Mouse (Mus musculus): Measurements from ENCODE around the gene Hs3st5. TPM values are rescaled to one million over a fixed set of nuclear protein-coding genes. Genes with fewer than 3 reads are reported as not detected.

Hs3st5 gene
- polyA plus RNA-seq, 1 experiment from 2014 or later = 0.17 TPM

DNA sequence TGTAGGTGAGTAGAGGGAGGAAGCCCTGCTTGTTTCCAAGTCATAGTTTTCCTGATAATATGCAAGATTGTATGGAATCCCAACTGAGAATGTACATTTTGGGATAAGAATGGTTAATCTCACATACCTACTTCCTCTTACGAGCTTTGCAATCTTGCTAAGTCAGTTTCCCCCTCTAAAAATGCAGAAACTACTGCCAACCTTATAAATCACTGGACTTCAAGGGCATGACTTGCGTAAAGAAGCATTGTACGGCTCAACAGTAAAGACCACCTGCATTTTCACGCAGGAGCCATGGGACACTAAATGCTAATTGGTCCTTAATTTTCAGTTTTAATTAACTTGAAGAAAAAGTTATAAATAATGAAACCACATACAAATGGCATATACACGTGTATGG lies 144.0 kb downstream of the Hs3st5 start:
- no peak for ATAC-seq (replicated peaks; ENCODE audit: low FRiP score, low read depth)
- no peak for TF ChIP-seq CTCF (IDR thresholded peaks at IDR 0.05; ENCODE audit: low read depth)
- Histone ChIP-seq H3K27me3 (ENCODE audit: insufficient read depth, low read length) (no peaks in the 10 kb centered on the region), H3K4me1 (replicated peaks; ENCODE audit: insufficient read depth, low read length) (no peaks in the 10 kb centered on the region), H3K4me3 (replicated peaks; ENCODE audit: low read depth, low read length) (no peak overlapping the region), H3K36me3 (ENCODE audit: insufficient read depth, low read length) (no peaks in the 10 kb centered on the region), H3K27ac (no peak overlapping the region), H3K9ac (ENCODE audit: low read depth, low read length) (no peak overlapping the region), H3K4me2 (ENCODE audit: low read length) (no peak overlapping the region), H3K9me3 (replicated peaks; ENCODE audit: low read length) (no peaks in the 10 kb centered on the region)
- DNase-seq (ENCODE audit: low spot score) = no peak
- WGBS = 57% methylated on average over 5 of the region's 5 CpGs

GRCm38 (mm10) chr10:36713974-36714373 lies 207.4 kb downstream of the Hs3st5 start:
- TF ChIP-seq CTCF (IDR thresholded peaks at IDR 0.05; ENCODE audit: low read depth) = no peak
- 16% methylated on average over 3 of the region's 3 CpGs for WGBS
- H3K4me2 ChIP-seq (ENCODE audit: low read length) = no peak overlapping the region
- no peaks in the 10 kb centered on the region for H3K4me1 ChIP-seq (replicated peaks; ENCODE audit: insufficient read depth, low read length)
- no peaks in the 10 kb centered on the region for H3K27me3 ChIP-seq (ENCODE audit: insufficient read depth, low read length)
- no peak overlapping the region for H3K4me3 ChIP-seq (replicated peaks; ENCODE audit: low read depth, low read length)
- ATAC-seq (replicated peaks; ENCODE audit: low FRiP score, low read depth) (no peak), DNase-seq (ENCODE audit: low spot score) (peak; percentile 48)
- no peak overlapping the region for H3K9ac ChIP-seq (ENCODE audit: low read depth, low read length)
- no peaks in the 10 kb centered on the region for H3K9me3 ChIP-seq (replicated peaks; ENCODE audit: low read length)
- H3K36me3 ChIP-seq (ENCODE audit: insufficient read depth, low read length) = no peaks in the 10 kb centered on the region
- no peak overlapping the region for H3K27ac ChIP-seq

- 85% methylated on average over 3 of the region's 3 CpGs for WGBS
- Histone ChIP-seq H3K4me2 (ENCODE audit: low read length) (no peak overlapping the region), H3K9me3 (replicated peaks; ENCODE audit: low read length) (no peaks in the 10 kb centered on the region), H3K4me1 (replicated peaks; ENCODE audit: insufficient read depth, low read length) (no peaks in the 10 kb centered on the region), H3K4me3 (replicated peaks; ENCODE audit: low read depth, low read length) (no peak overlapping the region), H3K36me3 (ENCODE audit: insufficient read depth, low read length) (no peaks in the 10 kb centered on the region), H3K27ac (no peak overlapping the region), H3K27me3 (ENCODE audit: insufficient read depth, low read length) (no peaks in the 10 kb centered on the region), H3K9ac (ENCODE audit: low read depth, low read length) (no peak overlapping the region)
- DNase-seq (ENCODE audit: low spot score) (no peak), ATAC-seq (replicated peaks; ENCODE audit: low FRiP score, low read depth) (no peak)
- TF ChIP-seq CTCF (IDR thresholded peaks at IDR 0.05; ENCODE audit: low read depth) = no peak
Observed at GRCm38 (mm10) chr10:36726239-36726638, 219.6 kb downstream of the Hs3st5 start.

DNA sequence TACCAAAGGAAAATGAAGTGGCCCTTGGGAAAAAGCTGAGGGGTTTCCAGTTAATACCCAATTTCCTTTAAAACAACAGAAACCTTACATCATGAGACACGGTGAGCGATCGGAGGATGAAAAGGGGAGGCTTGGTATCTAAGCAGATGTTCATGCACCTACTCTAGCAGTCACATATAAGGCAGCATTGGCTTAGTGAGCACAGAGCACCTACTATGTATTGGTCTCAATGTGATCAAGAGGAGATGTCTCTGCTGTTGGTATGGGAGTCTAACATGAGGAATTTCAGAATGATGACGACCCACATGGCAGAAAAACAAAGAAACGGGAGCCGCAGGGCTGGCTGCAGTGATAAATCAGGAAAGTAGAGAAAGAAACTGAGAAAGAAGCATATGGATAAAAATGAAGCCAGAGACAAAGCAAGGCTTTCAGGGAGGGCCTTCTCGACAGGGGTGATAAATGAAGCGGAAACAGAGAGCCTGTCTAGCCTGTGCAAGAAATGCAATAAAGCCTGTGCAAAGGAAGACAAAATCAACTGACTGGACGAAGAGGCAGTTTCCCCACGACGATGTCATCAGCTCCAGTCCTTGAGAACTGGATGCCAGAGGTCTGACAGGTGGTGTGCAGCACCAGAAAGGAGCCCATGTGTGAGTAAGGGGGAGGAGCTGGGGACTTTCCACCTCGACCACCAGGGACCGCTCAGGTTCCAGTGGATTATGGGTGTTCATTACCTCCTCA lies 222.9 kb downstream of the Hs3st5 start:
- Histone ChIP-seq H3K27ac (no peak overlapping the region), H3K27me3 (ENCODE audit: insufficient read depth, low read length) (no peaks in the 10 kb centered on the region), H3K36me3 (ENCODE audit: insufficient read depth, low read length) (no peaks in the 10 kb centered on the region), H3K4me1 (replicated peaks; ENCODE audit: insufficient read depth, low read length) (no peaks in the 10 kb centered on the region), H3K4me2 (ENCODE audit: low read length) (peak overlapping the region; percentile 1; the same call in 1 of the 2 replicates), H3K9ac (ENCODE audit: low read depth, low read length) (no peak overlapping the region), H3K4me3 (replicated peaks; ENCODE audit: low read depth, low read length) (no peak overlapping the region), H3K9me3 (replicated peaks; ENCODE audit: low read length) (no peaks in the 10 kb centered on the region)
- ATAC-seq (replicated peaks; ENCODE audit: low FRiP score, low read depth) (no peak; the same call in 1 of the 2 replicates), DNase-seq (ENCODE audit: low spot score) (peak; percentile 52)
- WGBS = 21% methylated on average over 13 of the region's 13 CpGs
- TF ChIP-seq CTCF (IDR thresholded peaks at IDR 0.05; ENCODE audit: low read depth) = no peak

- ATAC-seq (replicated peaks; ENCODE audit: low FRiP score, low read depth) (no peak), DNase-seq (ENCODE audit: low spot score) (no peak)
- Histone ChIP-seq H3K9ac (ENCODE audit: low read depth, low read length) (no peak overlapping the region), H3K4me2 (ENCODE audit: low read length) (no peak overlapping the region), H3K36me3 (ENCODE audit: insufficient read depth, low read length) (no peaks in the 10 kb centered on the region), H3K9me3 (replicated peaks; ENCODE audit: low read length) (no peaks in the 10 kb centered on the region), H3K4me3 (replicated peaks; ENCODE audit: low read depth, low read length) (no peak overlapping the region), H3K4me1 (replicated peaks; ENCODE audit: insufficient read depth, low read length) (no peaks in the 10 kb centered on the region), H3K27ac (no peak overlapping the region), H3K27me3 (ENCODE audit: insufficient read depth, low read length) (no peaks in the 10 kb centered on the region)
- no peak for TF ChIP-seq CTCF (IDR thresholded peaks at IDR 0.05; ENCODE audit: low read depth)
Observed at GRCm38 (mm10) chr10:36739375-36739774, 232.8 kb downstream of the Hs3st5 start.

DNA sequence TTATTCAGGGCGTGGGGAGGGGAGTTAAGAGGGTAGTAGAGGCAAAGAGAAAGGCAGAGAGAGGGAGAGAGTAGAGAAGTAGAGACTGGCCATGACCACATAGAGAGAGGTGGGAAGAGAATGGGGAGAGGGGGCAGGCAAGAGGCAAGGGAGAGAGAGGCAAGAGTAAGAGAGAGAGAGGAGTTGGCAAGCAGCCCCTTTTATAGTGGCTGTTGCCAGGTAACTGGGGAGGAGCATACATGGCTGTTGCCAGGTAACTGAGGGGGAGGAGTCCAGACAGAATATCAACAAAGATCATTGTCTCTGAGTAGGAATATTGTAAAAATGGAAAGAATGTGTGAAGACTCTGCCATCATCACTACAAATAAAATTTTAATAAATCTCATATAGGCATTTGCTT lies 243.4 kb downstream of the Hs3st5 start:
- DNase-seq (ENCODE audit: low spot score) = no peak
- Histone ChIP-seq H3K36me3 (ENCODE audit: insufficient read depth, low read length) (no peaks in the 10 kb centered on the region), H3K4me3 (replicated peaks; ENCODE audit: low read depth, low read length) (no peak overlapping the region), H3K4me2 (ENCODE audit: low read length) (no peak overlapping the region), H3K27me3 (ENCODE audit: insufficient read depth, low read length) (no peaks in the 10 kb centered on the region), H3K4me1 (replicated peaks; ENCODE audit: insufficient read depth, low read length) (no peaks in the 10 kb centered on the region), H3K27ac (no peak overlapping the region), H3K9ac (ENCODE audit: low read depth, low read length) (no peak overlapping the region), H3K9me3 (replicated peaks; ENCODE audit: low read length) (no peaks in the 10 kb centered on the region)
- TF ChIP-seq CTCF (IDR thresholded peaks at IDR 0.05; ENCODE audit: low read depth) = no peak
- no peak for ATAC-seq (replicated peaks; ENCODE audit: low FRiP score, low read depth)
- WGBS = 76% methylated on average over 1 of the region's 1 CpGs

GRCm38 (mm10) chr10:36754471-36754870 lies 247.9 kb downstream of the Hs3st5 start:
- H3K27ac ChIP-seq = no peak overlapping the region
- no peak overlapping the region for H3K4me2 ChIP-seq (ENCODE audit: low read length)
- no peaks in the 10 kb centered on the region for H3K4me1 ChIP-seq (replicated peaks; ENCODE audit: insufficient read depth, low read length)
- no peaks in the 10 kb centered on the region for H3K9me3 ChIP-seq (replicated peaks; ENCODE audit: low read length)
- no peaks in the 10 kb centered on the region for H3K36me3 ChIP-seq (ENCODE audit: insufficient read depth, low read length)
- no peak for ATAC-seq (replicated peaks; ENCODE audit: low FRiP score, low read depth)
- TF ChIP-seq CTCF (IDR thresholded peaks at IDR 0.05; ENCODE audit: low read depth) = no peak
- H3K9ac ChIP-seq (ENCODE audit: low read depth, low read length) = no peak overlapping the region
- DNase-seq (ENCODE audit: low spot score) = no peak
- 19% methylated on average over 1 of the region's 1 CpGs for WGBS
- no peaks in the 10 kb centered on the region for H3K27me3 ChIP-seq (ENCODE audit: insufficient read depth, low read length)
- no peak overlapping the region for H3K4me3 ChIP-seq (replicated peaks; ENCODE audit: low read depth, low read length)
